Mouse (Mus musculus) lung, adult 2 months (tissue): ENCODE data around the gene Carmil3.

Experiments
- CTCF ChIP-seq: fragments of 200-500 bp; IDR thresholded peaks from 2 replicates; pipeline ENCODE4 v1.5.1; 2011; ENCODE audit warnings: mild to moderate bottlenecking, low read length, control low read depth; ENCODE audit not compliant: insufficient read depth
- POLR2A ChIP-seq: fragments of 200-500 bp; IDR thresholded peaks from 2 replicates; pipeline ENCODE4 v1.6.1; 2011; ENCODE audit warnings: low read depth, mild to moderate bottlenecking, control low read depth, low read length, borderline replicate concordance; ENCODE audit errors: extremely low read depth

DNA sequence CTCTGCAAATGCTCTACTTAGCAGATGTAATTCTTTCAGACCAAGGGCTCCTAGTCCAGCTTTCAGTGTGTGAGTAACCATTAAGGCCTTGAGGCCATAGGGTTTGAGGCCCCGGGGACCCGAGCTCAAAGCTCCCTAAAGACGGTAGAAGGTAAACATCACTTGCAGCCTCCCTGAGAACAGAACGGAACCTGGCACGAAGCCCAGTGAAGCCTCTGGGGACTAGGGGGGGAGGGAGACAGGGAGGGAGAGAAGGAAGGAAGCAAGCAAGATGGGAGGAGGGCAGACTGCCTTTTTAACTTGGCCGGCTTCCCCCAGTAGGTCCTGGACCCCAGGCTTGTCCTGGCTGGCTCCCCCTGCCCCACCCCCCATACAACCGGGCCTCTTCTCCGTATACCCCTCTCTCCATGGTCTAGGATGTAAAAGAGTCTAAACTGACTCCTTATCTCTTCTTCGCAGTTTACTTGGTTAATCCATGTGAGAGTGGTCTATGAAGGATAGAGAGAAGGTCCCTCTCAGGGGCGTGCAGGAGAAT, 50.4 kb downstream of the Carmil3 start:
- no peak for TF ChIP-seq POLR2A
- no peak for TF ChIP-seq CTCF
